Mouse (Mus musculus) subcutaneous adipose tissue, adult 2 months (tissue): ENCODE results near the gene Cfap97d2. TPM values are rescaled to one million over a fixed set of nuclear protein-coding genes. Genes with fewer than 3 reads are reported as not detected.

Experiments
- polyA plus RNA-seq: library from polyadenylated mRNA; depleted of rRNA; stranded (reverse); fragments of >200 nt; gene quantifications from 2 replicates; pipeline ENCODE4 v1.2.3, GENCODE M21; 2012; ENCODE audit warnings: low replicate concordance; rRNA removed

Cfap97d2 gene
- 0.13 TPM in 1 of 2 replicates, not detected in the other for polyA plus RNA-seq

GRCm38 (mm10) chr8:13705668-13706067 is at the start of gene Cfap97d2:
TSS of gene Cfap97d2 (plus strand) at chr8:13705889.

GRCm38 (mm10) chr8:13677413-13677883 is 28.2 kb upstream of the Cfap97d2 start, which contains the start of gene Rasa3:
TSS of gene Rasa3 (minus strand) at chr8:13677603.

GRCm38 (mm10) chr8:13756982-13757804 is 51.5 kb downstream of the Cfap97d2 start, which contains the start of gene Cdc16:
TSS of gene Cdc16 (plus strand) at chr8:13757676.

DNA sequence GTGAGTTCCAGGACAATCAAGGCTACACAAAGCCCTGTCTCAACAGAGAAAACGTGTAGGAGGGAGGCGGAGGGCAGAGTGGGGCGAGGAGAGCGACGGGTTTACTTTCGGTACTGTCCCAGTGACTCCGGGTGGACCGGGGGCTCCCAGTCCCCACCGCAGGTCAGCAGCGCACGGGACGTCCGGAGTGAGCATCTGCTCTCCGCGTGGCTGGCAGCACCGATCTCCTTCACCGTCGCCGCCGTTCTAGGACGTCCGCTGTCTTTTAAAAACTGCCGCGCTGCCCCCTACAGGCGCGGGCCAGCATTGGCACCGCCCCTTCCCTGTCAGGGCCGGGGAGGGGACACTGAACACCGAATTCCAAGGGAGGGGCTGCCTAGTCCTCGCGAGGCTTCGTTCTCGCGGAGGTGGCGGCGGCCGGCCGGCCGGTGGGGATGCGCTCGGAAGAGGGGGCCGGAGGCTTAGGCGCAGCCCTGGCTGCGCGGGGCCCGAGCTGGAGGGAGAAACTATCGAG is 79.6 kb downstream of the Cfap97d2 start, which contains the start of gene Upf3a:
Gene Upf3a, plus strand, starts transcription at position 366 of the 514 bp plus-strand sequence.

Other genes with a start within 250 kb of the Cfap97d2 start
- gene Gas6, start 211.4 kb upstream of the Cfap97d2 start, polyA plus RNA-seq, result 185 and 434 TPM in 2 replicates
- 0.10 TPM in 1 of 2 replicates, not detected in the other for gene 1700029H14Rik, start 143.4 kb upstream of the Cfap97d2 start, polyA plus RNA-seq
- gene Rasa3, start 28.3 kb upstream of the Cfap97d2 start, polyA plus RNA-seq, result 56.1 and 83.3 TPM in 2 replicates
- gene Cdc16, start 51.8 kb downstream of the Cfap97d2 start, polyA plus RNA-seq, result 41.7 and 67.8 TPM in 2 replicates
- gene Upf3a, start 79.7 kb downstream of the Cfap97d2 start, polyA plus RNA-seq, result 10.3 and 11.5 TPM in 2 replicates
- not detected in 2 replicates for gene AF366264, start 132.5 kb downstream of the Cfap97d2 start, polyA plus RNA-seq
- gene Champ1, start 163.8 kb downstream of the Cfap97d2 start, polyA plus RNA-seq, result 7.7 and 19.6 TPM in 2 replicates
- 14.5 and 17.3 TPM in 2 replicates for gene Coprs, start 184.4 kb downstream of the Cfap97d2 start, polyA plus RNA-seq